ENCODE assay signal across 19 mouse cellular contexts in genomic region chr5:34218672-34219071, GRCm38 (mm10). TPM values are rescaled to one million over a fixed set of nuclear protein-coding genes. Genes with fewer than 3 reads are reported as not detected.
"Had no signal": no experiment of that assay in that cellular context is flagged by ENCODE, and none has a peak within 500 bp of the region (broad histone marks: within the 10 kb centered on the region; RNA-seq: fewer than 3 reads in every experiment).

No protein-coding gene starts in this region.

- H3K36me3 ChIP-seq: limb, embryonic 13.5 days; limb, embryonic 15.5 days; midbrain, embryonic 10.5 days; midbrain, embryonic 12.5 days; neural tube, embryonic 13.5 days; neural tube, embryonic 15.5 days had no signal

- DNase-seq: midbrain, embryonic 14.5 days; retina, postnatal 1 day; right cerebral cortex, adult 18-20 months; right cerebral cortex, postnatal 25 days; right cerebral cortex, postnatal 4 days; spleen, adult 18-20 months; thymus, adult 2 months; thymus, postnatal 25 days had no signal

- H3K9me3 ChIP-seq: limb, embryonic 13.5 days; limb, embryonic 15.5 days; midbrain, embryonic 10.5 days; midbrain, embryonic 12.5 days; neural tube, embryonic 13.5 days; neural tube, embryonic 15.5 days had no signal

- H3K27me3 ChIP-seq: neural tube, embryonic 13.5 days; neural tube, embryonic 15.5 days had no signal

- H3K27ac ChIP-seq: limb, embryonic 13.5 days; limb, embryonic 15.5 days; liver, embryonic 14.5 days; midbrain, embryonic 10.5 days; midbrain, embryonic 12.5 days; neural tube, embryonic 13.5 days; neural tube, embryonic 15.5 days had no signal

- ATAC-seq: midbrain, embryonic 16.5 days had no signal

- H3K4me2 ChIP-seq: limb, embryonic 13.5 days; limb, embryonic 15.5 days; liver, embryonic 11.5 days; midbrain, embryonic 12.5 days; neural tube, embryonic 13.5 days; neural tube, embryonic 15.5 days had no signal

- H3K4me1 ChIP-seq: midbrain, embryonic 10.5 days; midbrain, embryonic 12.5 days; neural tube, embryonic 13.5 days; neural tube, embryonic 15.5 days had no signal

- H3K9ac ChIP-seq: limb, embryonic 13.5 days; limb, embryonic 15.5 days; liver, embryonic 14.5 days; midbrain, embryonic 12.5 days; neural tube, embryonic 13.5 days; neural tube, embryonic 15.5 days had no signal

- H3K4me3 ChIP-seq: limb, embryonic 13.5 days; limb, embryonic 15.5 days; midbrain, embryonic 10.5 days; midbrain, embryonic 12.5 days; myocyte; neural tube, embryonic 13.5 days; neural tube, embryonic 15.5 days had no signal

RNA-seq across cellular contexts. Expression of gene Poln, which starts 49.4 kb away (rescaled TPM):
- polyA plus RNA-seq: small intestine, adult 2 months had no signal
